Mouse (Mus musculus): ENCODE measurements at regions not wholly inside any gene's neighbourhood (a gene's known extent, or its start where the extent isn't known, plus 50 kb on each side); places are given as distances from the start of the nearest gene placed in this dataset.
A peak's percentile ranks its signal among the peaks of the same experiment; 100 is the strongest.

- peak in 1 of 2 experiments; percentile 30 for DNase-seq (ENCODE audit: low spot score in 2 of 2)
Measured at GRCm38 (mm10) chrX:11720517-11720916, 392.9 kb downstream of the H2al1j start.

- DNase-seq (ENCODE audit: low spot score in 2 of 2), result no peak
Measured at GRCm38 (mm10) chrX:11722730-11723129, 395.1 kb downstream of the H2al1j start.

- no peak for DNase-seq (ENCODE audit: low spot score in 2 of 2)
Measured at GRCm38 (mm10) chrX:11724718-11725117, 397.1 kb downstream of the H2al1j start.

GRCm38 (mm10) chrX:11726524-11727231 lies 399.1 kb downstream of the H2al1j start:
- no peak for DNase-seq (ENCODE audit: low spot score in 2 of 2)

DNA sequence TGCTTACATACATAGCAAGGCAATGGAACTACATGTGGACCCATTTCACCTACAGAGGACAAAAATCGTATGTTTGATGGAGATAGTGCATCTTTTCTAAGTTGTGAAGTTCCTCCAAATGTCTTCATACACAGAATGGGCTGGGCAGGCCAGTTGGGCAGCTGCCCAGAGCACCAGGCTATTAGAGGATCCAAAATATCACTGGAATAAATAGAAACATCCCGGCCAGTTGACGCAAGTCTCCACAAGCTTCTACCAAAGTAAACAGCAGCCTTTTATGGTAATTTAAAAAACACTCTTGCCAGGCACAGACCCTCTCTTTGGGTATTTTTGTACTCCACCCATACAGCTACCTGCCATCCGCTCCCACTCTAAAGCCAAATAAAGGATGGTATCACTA lies 400.9 kb downstream of the H2al1j start:
- no peak for DNase-seq (ENCODE audit: low spot score in 2 of 2)

- no peak for DNase-seq (ENCODE audit: low spot score in 2 of 2)
Measured at GRCm38 (mm10) chrX:11729992-11730391, 402.4 kb downstream of the H2al1j start.

GRCm38 (mm10) chrX:11732371-11732770 lies 404.7 kb downstream of the H2al1j start:
- no peak for DNase-seq (ENCODE audit: low spot score in 2 of 2)

- DNase-seq (ENCODE audit: low spot score in 2 of 2), result peak in 1 of 2 experiments; percentile 18
Measured at GRCm38 (mm10) chrX:11734505-11735435, 407.1 kb downstream of the H2al1j start.

- peak; percentile 79 to 86 for DNase-seq (ENCODE audit: low spot score in 2 of 2)
Measured at GRCm38 (mm10) chrX:11735516-11736170, 408.0 kb downstream of the H2al1j start.

DNA sequence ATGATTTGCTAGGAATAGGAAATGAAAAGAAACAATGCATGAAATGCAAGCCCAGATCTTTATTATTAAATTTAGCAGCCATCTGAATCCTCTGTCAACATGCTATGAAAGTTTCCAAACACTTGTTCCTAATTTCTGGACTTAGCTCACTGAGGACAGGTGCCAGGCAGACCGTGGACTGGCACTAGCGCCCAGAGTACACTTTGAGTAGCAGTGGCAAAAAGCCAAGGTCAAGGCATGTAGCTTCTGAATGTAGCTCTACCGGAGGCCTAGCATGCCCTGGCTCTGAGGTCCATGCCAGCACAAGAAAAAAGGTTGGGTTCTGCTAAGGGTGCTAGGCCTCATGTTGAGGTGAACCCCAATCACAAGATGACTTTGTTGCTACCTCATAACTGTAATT lies 408.9 kb downstream of the H2al1j start:
- no peak for DNase-seq (ENCODE audit: low spot score in 2 of 2)

DNA sequence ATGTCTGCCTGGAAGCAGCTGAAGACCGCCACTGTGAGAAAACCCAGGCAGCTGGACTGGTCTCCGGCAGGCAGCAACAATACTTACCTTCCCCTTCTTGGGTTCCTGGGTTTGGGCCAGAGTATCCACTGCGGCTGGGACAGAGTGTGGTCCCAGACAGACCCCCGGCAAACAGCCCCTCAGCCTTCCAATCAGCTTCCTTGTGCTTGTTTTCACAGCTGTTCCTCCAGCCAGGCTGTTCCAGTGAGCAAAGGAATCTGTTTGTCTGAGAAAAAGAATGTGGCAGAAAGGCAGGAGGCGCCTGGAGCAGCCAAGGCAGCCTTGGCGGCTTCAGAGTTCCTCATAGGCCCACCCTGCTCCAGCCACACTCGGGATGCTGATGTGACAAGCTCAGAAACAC lies 411.9 kb downstream of the H2al1j start:
- peak in 1 of 2 experiments; percentile 18 for DNase-seq (ENCODE audit: low spot score in 2 of 2)

DNA sequence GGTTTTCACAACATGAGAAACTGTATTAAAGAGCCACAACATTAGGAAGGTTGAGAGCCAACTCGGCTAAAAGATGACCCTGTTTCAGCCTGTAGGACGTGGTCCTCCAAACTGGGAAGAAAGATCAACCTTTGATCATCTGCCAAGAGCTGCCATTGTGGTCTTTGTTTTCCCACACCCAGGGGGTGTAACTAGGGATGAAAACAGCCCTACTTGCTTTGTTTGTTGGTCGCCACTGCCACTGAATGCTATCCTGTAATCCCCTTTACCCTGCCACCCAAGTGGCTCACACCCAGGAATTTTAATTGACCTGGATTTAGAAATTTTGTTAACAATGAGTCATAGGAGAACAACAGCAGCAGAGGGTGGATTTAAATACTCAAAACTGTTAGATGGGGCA lies 414.2 kb downstream of the Bcor start:
- DNase-seq (ENCODE audit: low spot score in 2 of 2), result no peak

GRCm38 (mm10) chrX:11747386-11748121 lies 412.6 kb downstream of the Bcor start:
- DNase-seq (ENCODE audit: low spot score in 2 of 2), result no peak

- peak in 1 of 2 experiments; percentile 22 for DNase-seq (ENCODE audit: low spot score in 2 of 2)
Measured at GRCm38 (mm10) chrX:11748278-11748677, 411.9 kb downstream of the Bcor start.

DNA sequence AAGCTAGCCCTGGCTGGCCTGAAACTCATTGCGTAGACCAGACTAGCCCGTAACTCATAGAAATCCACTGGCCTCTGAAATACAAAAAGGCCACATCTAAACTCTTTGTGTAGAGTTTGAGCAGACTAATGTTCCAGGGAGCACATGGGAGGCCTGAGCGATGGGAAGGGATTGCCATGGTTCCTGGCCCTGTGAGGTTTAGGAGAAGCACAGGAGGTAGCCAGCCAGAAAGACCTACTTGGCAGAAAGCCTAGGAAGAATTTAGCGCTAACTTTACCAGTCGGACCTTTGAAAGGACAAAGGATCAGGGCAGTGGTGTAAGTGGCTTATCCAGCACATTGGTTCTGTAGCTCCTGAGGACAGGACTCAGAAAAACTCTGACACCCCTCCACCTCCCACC lies 407.6 kb downstream of the Bcor start:
- DNase-seq (ENCODE audit: low spot score in 2 of 2), result no peak

DNA sequence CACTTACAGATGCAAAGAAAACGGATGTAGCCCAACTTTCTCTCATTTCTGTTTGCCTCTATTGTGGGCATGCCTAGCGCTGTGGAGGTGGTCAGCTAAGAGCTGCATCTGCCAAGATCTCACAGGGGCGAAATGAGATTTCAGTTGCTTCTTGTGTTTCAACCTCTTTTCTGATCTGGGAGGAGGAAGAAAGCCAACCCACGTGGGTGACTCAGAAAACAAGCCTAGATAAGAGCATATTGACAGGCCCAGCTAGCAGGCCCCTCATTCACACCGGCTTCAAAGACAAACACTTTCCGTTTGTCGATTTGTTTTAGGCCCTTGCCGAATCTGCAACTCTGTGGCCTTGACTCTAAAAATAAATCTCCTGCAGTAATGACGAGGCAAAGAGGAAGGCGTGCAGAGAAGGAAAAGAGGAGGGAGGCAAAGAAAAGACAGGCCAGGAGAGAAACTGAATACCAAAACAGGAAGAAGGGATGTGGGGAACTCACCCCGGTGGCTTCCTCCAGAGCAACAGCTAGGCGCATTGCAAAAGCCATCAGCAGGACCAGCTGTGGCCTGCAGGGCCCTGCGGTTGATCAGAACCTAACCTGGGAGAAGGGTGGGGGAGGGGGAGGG lies 407.1 kb downstream of the Bcor start:
- DNase-seq (ENCODE audit: low spot score in 2 of 2), result no peak

DNA sequence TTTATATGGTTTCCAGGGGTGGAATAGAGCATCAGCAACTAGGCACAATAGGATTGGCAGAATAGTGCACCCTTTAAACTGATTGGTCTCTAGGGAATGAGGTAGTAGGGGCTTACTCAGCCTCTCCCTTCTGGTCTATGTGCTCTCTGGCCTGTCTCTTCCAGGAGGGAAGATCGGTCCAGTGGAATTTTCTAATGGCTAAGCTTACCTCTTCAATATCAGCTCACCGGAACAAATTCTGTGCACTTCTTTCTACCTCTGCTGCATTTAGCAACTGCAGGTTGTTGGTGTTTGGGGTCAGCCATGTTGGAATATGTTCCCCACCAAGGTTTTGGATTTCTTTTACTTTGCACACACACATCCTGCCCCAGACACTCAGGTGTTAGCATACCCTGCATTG lies 405.1 kb downstream of the Bcor start:
- DNase-seq (ENCODE audit: low spot score in 2 of 2), result no peak

GRCm38 (mm10) chrX:11763351-11764082 lies 396.6 kb downstream of the Bcor start:
- DNase-seq (ENCODE audit: low spot score in 2 of 2), result no peak

DNA sequence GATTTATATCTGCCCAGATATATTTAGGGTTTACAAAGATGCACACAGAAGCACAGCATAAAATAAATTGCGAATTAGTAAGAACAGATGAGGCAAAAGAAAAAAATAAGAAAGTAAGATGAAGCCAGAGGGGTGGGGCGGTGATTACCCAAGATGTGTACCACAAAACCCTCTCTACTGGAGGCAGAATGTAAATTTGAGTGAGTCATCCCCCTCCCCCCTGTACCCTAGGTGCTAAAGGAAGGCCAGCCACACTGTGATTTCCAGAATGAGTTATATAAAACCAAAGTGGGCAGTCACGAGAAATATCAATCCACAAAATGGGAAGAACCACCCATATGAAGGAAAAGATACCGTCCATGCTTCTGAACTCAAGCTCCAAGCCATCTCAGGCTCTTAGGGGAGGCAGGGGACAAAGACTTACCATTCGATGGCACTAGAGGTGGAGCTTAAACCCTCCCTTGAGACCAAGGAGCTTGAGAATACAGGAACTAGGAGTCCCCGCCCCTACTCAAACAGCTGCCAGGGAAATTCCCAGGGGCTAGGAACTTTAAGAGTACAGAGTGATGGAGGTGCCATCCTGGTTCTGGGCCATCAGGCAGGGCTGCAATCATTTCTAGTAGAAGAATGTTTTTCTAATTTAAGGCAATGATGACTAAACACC lies 383.8 kb downstream of the Bcor start:
- no peak for DNase-seq (ENCODE audit: low spot score in 2 of 2)

DNA sequence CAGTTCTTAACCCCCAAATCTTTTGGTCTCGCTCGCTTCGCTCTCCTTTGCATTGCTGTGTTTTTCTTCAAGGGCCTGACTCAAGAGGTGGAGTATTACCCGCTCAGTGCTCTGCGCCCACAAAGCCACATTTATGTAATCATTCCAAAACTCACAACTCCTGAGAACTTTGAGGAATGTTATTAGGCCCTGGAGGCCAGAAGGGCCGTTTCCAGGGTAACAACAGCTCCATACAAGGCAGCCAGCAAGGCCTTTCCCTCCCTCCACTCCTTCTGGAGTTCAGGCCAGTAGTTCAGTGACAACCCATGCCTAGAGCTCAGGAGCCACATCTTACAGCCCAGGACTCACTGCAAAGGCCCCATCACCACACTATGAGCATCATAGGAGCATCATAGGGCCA lies 365.1 kb downstream of the Bcor start:
- DNase-seq (ENCODE audit: low spot score in 2 of 2), result no peak

Measured in urinary bladder, postnatal 4 days (tissue).